Mouse (Mus musculus): ENCODE measurements at regions not wholly inside any gene's neighbourhood (a gene's known extent, or its start where the extent isn't known, plus 50 kb on each side); places are given as distances from the start of the nearest gene placed in this dataset.

DNA sequence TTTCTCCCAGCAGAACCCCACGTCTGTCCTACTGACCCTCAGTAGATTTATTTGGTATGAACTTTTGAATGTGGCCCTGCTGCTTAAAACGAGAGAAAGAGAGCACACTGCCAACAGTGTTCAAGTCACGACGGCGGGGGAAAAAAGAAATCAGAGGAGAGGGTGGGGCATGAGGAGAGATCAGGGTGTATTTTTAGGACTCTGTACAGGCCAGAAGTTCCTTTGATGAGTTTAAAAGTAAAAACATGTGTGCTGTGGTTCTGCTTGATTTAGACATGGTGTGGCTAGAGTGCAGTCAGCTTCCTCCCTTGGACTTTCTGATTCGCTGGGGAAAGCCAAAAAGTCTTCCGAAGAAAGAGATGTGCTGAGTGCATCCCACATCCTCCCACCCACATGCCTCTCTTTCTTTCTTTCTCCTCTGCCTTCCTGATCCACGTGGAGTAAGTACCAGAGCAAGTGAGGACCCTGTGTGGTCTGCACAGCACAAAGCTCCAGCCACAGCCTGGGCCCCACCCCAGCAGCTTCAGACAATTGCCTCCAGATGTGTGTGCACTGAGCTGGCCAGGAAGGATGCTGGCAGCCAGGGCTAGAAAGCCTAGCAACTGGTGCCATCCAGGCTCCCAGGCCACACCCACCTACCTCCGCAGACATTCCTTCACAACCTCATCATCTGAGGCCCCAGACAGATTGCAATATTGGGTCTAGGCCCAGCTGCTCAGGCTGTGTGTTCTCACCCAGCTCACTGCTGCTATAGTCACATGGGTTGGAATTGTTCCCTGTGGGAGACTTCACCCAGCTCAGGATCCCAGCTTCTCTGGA, 78.5 kb upstream of the Cdh5 start:
- no peak for TF ChIP-seq CTCF (IDR thresholded peaks at IDR 0.05; ENCODE audit: borderline replicate concordance, insufficient read depth, low read length)
- peak; percentile 12 for TF ChIP-seq POLR2A (IDR thresholded peaks at IDR 0.05; ENCODE audit: low read depth, low read length)
